Mouse (Mus musculus): ENCODE data around the gene Amd1.
"Not testable (repeated sequence)": the region's sequence is repeated elsewhere in the genome, so short reads cannot be mapped to it uniquely, and the experiment has no call there.

Amd1 gene

DNA sequence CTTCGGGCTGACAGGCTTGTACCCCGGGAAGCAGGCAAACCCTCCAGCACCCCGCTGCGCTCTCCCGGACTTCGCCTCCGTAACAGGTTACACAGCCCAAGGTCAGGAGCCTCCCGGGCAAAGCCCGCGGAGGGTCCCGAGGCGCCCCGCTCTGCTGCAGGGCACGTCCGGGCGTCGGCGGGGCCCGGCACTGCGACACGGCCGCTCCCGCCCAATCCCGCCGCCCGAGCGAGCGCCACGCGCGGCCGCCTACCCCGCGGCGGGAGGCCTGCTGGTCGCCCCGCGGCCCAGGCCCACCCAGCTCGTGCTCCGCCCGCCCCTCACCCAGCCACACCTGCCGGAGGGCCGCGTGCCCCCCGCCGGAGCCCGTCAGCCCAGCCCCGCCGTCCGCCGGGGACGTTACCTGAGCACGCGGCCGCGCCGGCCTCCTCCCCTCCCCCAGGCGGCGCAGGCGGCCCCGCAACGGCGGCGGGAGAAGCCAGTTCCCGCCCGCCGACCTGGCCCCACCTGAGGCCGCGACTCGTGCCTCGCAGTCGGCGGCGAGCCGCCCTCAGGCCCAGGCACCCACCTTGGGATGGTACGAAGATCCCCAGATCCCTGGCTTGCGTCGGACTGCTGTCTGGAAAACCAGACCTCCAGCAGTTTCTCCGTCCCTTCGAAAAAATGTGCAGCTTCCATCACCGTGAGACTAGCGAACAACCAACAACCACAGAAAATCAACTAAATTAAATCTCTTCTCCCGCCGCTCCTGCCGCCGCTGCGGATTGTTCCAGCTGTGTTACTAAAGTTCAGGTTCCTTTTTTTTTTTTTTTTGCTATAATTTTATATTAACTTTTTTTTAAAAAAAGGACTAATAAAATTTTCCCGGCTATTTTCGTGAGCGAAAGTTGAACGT lies 558 bp downstream of the Amd1 start:
- CTCF ChIA-PET: not testable (repeated sequence)

DNA sequence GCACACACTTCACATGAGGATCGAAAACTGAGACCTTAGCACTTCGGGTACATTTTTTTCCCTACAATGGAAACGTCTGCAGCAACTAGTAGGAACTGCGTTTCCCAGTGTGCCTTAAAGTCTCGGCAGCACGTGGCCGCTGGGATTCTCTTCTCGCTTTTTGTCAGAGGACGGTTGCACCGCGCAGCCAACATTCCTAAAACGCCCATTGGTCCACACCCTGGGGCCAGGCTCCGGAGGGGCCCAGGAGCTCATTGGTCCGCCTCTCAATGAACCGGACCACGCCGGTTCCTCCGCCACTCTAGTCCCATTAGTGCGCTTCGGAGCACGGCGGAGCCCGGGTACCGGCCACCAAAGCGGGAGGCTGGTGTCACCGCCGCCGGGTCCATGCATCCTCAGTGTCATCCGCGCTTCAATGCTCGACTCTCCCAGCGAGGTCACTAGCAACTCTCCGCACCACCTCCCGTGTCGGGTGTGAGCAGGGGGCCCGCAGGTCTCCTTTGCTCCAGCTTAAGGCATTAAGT lies 1.3 kb downstream of the Amd1 start:
- CTCF ChIA-PET: interaction anchor here (0.6 to 0.8 kb wide), 2 partner anchors 11 to 42 kb away, joined by 3 to 5 read pairs; no protein-coding TSS in a partner anchor

DNA sequence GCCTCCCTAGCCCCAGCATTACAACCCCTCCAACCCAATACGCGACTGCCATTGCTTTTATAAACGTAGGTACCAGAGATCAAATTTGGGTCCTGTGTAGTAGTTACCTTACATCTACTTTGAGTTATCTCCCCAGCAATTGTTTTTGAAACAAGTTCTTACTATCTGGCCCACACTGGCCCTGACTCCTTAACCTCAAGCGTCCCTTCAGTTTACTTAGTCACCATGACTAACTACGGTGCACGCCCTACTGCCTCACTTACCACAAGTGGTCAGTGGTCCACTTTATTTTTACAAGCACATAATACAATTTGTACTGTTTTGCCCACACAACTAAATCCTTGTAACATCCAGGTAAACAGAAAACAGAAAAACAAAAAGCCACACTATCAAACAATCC lies 9.3 kb downstream of the Amd1 start:
- CTCF ChIA-PET: no interaction called here

DNA sequence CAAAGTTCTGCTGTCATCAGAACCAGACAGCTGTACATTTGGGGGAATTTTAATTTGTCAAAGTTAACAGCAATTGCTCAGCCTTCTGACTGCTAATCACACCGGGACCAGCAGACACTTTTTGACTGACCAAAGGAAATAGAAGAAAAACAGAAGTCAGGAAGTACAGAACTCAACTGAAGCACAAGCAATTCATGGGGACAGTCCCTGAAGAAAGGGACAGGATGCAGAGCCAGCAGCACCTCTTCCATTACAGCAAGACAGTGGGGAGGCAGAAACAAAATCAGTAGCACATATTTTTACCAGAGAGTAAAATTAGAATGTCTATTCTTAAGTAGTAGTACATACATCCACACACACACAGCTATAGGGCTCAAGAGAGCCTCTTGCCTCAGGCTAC lies 15.2 kb downstream of the Amd1 start:
- CTCF ChIA-PET: no interaction called here

DNA sequence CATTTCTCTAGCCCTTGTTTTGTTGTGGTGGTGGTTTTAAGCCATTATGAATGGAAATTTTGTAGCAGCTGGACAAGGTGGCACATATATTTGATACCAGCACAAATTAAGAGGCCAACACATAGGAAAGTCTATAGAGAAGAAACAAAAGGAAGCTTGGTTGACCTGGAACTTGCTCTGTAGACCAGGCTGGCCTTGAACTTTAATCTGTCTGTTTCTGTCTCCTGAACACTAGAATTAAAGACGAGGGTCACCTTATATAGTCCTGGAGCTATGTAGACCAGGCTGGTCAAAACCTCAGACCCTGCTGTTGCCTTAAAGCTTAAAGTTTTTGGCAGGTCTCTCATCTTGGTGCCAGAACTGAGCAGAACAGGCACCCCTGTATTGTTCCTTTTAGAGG lies 16.4 kb downstream of the Amd1 start:
- CTCF ChIA-PET: no interaction called here

DNA sequence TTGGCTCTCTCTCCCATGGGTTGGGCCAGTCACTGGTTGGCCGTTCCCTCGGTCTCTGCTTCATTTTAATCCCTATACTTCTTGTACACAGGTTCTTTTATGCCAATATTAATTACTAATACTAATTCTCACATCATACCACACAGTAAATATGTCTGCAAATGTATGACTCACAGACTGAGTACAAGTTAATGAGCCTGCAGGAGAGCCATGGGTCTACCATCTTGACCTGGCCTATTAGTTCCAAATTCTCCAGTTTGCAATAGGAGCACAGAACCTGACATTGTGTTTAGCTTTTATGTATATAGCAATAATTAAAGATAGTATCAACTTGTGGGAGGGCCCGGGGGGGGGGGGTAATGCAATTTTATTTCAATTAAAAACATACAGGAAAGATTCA lies 17.0 kb downstream of the Amd1 start:
- CTCF ChIA-PET: interaction anchor here (0.6 to 0.7 kb wide), 2 partner anchors 240 to 658 kb away, joined by 4 to 11 read pairs; no protein-coding TSS in a partner anchor

DNA sequence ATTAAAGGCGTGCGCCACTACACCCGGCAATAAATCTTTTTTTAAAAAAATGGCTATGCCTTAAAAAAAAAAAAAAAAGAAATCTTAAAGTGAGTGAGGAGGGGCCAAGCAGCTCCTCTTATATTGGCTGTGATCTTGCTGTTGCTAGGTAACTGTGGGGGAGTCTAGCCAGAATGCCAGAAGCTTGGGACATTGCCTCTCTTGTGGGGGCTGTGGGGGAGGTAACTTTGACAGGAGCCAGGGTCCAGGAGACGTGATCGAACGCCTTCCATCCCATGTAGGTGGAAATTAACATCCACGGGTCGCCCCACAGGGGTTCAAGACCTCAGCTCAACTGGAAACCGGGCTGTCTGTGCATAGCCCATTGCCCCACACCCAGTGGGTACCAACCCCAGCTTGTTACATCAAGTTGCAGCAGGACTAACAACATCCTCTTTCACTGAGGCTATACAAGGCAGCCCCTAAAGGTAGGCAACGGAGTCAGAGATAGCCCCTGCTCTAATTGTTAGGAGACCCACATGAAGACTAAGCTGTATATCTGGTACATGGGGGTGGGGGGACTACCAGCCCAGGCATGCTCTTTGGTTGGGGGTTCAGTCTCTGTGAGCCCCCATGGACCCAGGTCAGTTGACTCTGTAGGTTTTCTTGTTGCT lies 17.7 kb downstream of the Amd1 start:
- CTCF ChIA-PET: interaction anchor here (0.7 kb wide), 1 partner anchor 241 kb away, joined by 11 read pairs; no protein-coding TSS in a partner anchor

DNA sequence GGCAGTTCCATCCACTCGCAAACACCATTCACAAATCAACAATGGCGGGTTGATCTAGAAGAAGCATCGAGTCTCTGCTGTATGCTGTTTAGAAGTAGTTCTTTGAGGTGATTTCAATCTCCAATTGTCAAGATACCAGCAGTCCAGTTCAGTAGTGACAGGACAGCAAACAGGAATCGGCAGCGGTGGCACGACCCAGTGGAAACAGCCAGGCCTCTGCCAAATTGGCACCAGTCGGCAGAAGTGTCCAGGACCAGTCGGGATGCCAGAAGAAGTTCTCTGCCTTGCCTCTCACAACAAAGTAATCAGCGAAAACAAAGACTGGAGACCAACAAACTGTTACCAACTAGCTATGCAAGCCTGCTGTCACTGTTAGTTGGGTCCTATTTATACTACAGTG lies 18.4 kb downstream of the Amd1 start:
- CTCF ChIA-PET: no interaction called here

DNA sequence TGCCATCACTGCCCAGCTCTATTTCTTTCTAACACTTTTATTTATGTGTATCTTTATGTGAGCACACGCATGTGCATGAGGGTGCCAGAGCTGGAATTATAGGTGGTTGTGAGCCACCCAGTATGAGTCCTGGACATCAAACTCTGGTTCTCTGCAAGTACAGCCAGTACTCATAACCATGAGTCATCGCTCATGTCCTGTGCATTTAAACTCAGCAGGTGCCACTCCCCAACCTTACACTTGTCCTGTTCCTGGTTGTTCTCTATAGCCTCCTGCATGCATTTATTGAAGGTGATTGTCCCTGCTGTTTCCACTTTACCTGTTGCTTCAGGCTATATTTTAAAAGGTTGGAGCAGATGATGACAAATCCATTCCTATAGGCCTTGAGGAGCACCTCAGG lies 20.4 kb downstream of the Amd1 start:
- CTCF ChIA-PET: no interaction called here

DNA sequence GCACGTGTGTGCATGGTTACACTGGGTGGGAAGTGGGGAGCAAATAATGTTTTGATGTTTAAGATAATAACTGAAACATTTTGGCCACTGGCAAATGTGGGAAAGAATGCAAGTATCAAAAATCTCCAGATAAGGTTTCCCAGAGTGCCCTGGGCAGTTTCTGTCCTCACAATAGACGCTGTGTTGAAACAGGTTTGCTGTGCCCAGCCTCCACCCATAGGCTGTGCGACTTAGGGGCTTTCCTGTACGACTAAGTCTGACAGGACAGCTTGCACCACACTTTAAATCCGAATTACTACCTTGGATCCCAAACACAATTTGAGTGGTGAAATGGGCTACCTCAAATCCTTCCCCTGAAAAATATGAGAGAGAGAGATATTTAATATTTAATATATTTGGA lies 23.7 kb downstream of the Amd1 start:
- CTCF ChIA-PET: no interaction called here

DNA sequence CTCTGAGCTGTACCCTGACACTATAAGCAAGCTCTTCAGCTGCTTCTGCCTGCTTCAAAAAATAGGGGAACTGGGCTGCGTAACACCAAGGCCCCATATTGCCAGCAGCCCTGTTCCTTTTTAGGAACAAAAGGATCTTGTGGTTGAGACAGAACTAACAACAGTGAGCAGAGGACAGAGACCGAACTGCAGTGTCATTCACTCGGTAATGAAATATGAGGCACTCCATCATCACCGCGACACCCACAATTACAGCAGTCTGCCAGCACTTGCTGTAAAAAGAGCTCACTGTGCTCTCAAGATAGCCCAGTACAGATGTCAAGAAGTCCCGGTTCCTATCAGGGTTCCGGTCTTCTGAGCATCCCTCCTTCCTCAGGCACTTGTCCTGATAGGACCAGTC lies 26.0 kb downstream of the Amd1 start:
- CTCF ChIA-PET: interaction anchor here (1.1 kb wide), 1 partner anchor 71 kb away, joined by 3 read pairs; no protein-coding TSS in a partner anchor

DNA sequence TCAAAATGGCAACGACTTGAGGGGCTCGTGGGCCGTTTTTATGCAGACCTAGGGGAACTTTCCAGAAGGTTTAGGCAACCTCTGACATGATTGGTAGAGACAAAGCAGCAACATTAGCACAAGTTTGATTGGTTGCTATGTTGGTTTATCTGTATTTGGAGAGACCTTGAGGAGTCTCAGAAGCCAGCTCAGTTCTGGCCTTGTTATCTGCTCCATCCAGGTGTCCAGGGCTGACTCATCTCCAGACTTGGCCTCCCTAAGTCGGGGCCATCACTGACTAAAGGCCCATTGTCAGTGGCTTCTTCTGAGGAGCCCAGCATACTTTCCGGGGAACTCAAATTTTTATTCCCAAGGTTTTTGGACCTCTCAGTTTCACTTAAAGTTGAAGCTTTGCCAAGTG lies 28.0 kb downstream of the Amd1 start:
- CTCF ChIA-PET: no interaction called here

DNA sequence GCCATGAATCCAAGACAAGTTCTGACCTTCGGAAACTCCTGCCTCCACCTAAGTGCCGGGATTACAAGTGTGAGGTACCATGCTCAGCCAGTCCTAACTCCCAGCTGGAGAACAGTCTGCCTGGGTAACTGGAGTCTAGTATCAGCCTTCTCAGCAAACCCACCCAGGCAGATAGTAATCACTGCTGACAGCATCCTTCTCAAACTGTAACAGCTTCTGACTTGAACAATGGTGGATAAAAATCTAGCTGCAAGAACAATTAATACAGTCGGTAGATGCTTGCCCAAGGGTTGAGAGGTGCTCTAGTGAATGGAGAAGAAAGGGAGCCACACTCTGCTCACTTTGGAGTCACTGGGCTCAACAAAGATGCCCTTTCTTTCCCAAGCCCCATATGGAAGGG lies 30.8 kb downstream of the Amd1 start:
- CTCF ChIA-PET: interaction anchor here (0.7 kb wide), 1 partner anchor 23 kb away, joined by 3 read pairs; no protein-coding TSS in a partner anchor

DNA sequence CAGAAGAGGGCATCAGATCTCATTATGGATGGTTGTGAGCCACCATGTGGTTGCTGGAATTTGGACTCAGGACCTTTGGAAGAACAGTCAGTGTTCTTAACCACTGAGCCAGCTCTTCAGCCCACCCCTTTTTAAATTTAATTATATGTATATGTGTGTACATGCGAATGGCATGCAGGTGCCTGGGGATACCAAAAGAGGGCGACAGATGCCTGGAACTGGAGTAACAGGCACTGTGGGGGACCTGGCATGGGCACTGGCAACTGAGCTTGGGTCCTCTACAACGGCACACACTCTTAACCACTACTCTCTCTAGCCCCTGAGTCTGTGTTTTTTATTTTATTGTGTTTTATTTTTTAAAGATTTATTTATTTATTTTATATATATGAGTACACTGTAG lies 37.1 kb downstream of the Amd1 start:
- CTCF ChIA-PET: no interaction called here

DNA sequence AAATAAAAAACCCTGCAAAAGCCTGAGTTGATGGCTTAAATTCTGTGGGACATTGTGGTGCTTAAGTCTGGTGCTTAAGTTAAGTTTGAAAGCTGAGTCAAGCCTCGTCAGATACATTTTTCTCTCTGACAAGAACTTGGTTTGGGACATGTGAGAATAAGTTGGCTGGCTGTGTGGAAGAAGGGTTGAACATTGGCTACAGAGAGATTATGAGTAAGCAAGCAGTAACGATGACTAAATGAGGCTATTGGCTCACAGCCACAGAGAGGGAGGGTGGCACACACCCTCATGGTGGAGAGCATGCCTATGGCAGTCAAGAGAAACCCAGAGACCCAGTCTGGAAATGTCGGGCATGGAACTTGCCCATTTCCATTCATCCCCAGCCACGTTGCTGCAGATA lies 38.3 kb downstream of the Amd1 start:
- CTCF ChIA-PET: interaction anchor here (0.6 to 1.3 kb wide), 2 partner anchors 226 to 261 kb away, joined by 4 to 31 read pairs; no protein-coding TSS in a partner anchor

DNA sequence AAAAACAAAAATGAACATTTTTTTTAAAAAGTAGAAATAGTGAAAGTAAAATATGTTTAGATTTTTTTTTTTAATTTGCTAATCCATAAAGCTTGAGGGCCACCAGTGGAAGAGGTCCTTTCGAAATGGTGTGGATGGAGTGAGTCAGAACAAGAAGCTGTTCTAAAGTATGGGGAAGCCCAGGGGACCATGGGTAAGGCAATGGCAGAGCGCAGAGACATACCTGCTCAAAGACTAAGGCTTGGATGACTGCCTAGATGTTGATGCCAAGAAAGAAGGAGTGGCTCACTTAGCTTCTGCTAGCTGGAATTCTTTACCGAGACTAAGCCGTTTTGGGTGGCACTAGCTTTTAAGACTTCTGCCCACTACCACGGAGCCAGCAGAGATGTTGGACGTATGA lies 39.8 kb downstream of the Amd1 start:
- CTCF ChIA-PET: interaction anchor here (0.7 kb wide), 1 partner anchor 252 kb away, joined by 3 read pairs; no protein-coding TSS in a partner anchor

DNA sequence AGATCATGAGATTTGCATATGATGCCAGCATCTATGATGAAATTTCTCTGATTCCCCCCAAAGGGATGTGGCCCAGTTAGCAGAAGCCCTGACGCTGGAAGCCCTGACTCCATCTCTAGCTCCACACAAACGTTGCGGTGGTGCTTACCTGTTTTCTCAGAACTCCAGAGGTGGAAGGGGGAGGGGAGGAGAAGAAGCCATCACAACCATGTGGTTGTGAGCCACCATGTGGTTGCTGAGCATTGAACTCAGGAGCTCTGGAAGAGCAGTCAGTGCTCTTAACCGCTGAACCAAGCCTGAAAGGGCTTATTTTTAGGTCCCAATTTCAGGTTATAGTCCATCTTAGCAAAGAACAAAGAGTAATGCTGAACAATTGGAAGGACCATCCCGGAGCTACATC lies 41.7 kb downstream of the Amd1 start:
- CTCF ChIA-PET: no interaction called here

DNA sequence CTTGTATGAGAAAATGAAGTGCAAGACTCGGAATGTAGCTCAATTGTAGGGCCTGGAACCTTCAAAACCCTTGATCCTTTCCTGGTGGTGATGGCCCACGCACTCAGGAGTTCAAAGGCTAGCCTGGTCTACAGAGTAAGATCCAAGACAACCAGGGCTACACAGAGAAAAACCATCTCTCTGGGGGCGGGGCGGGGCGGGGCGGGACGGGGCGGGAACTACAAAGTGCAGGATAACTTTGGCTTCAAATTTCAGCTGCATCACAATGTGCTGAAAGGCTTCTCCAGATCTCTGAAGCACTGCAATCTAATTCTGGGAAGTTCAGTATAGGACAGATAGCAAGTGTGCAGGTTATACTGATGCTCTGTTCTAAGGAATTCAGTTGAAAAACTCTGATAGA lies 42.4 kb downstream of the Amd1 start:
- CTCF ChIA-PET: interaction anchor here (0.5 to 2.1 kb wide), 6 partner anchors 41 to 628 kb away, joined by 3 to 8 read pairs (median 3); no protein-coding TSS in a partner anchor

DNA sequence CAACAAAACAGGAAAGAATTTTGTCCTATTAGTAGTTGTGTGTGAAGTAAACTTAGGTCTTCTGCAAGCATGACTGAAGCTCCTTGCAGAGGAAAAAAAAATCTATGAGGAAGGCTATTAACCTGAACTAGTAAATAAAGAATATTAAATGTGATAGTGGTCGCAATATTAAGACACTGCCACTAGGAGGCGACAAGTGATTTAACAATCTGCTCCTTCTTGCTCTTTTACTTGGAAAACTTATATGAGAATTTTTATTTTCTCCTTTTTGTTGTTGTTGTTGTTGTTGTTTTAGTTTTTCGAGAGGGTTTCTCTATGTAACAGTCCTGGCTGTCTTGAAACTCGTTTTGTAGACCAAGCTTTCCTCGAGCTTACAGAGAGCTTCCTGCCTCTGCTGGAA lies 43.0 kb downstream of the Amd1 start:
- CTCF ChIA-PET: interaction anchor here (0.5 to 2.1 kb wide), 6 partner anchors 41 to 628 kb away, joined by 3 to 8 read pairs (median 3); no protein-coding TSS in a partner anchor

DNA sequence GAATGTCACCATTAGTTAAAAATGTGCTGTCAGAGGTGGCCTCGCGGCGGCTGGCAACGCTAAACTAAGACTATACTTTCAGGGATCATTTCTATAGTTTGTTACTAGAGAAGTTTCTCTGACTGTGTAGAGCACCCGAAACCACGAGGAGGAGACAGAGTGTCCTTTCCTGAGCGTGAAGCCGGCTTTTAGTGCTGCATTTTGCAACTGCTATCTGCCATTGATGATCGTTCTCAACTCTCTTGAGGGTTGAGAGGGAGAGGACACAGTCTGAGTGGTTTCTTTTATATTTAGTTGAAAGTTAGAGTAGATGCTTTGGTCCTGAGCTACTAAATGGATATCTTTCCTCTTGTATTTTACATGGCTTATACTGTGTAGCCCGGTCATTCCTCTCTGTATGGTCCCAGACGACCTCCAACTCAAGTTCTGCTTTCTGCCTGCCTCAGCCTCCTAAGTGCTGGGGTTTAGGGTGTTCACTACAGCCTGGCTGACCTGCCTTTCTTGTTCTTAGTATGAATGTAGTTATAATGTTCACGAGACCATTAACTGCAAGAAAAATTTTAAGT lies 43.5 kb downstream of the Amd1 start:
- CTCF ChIA-PET: interaction anchor here (0.5 to 2.1 kb wide), 7 partner anchors 12 to 1045 kb away, joined by 3 to 8 read pairs (median 3); partner anchors contain the start of gene Ak9

DNA sequence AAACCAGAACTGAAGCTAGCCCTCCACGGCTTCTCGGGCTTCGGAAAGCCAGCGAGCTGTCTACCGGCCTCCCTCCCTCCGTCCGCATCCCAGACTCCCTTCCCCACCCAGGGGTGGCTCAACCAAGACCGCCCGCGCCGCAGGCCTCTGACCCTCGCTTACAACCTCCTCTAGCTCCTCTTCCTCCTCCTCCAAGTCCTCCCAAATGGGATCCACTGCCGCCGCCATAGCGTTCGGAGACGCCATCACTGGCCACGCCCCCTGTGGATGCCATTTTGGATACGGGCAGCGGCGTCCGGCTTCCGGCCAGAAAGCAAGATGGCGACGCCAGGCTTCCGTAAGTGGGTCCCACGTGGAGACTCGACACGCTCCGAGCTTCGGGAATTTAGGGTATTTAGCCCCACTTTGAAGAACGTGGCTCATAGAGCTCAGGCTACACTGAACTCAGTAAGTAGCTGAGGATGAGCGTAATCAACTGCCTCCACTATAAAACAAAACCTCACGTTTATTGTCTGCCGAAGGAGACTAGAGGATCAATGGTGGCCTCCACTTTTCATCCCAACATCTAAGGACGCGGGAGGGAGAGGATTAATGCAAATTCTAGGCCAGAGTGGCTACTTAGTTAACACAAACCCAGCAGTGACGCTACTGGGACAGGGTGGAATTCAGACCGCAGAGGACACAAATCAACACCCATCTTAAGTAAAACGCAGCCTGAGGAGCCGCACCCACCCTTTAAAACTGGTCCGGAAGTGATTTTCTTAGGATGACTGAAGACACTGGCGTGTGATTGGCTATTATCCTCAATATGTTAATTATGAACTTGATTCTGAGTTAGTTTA lies 44.4 kb downstream of the Amd1 start, which contains the start of gene Gtf3c6:
Gtf3c6 (minus strand) TSS at position 695 of the 842 bp plus-strand sequence.
- CTCF ChIA-PET: interaction anchor here (0.5 to 2.1 kb wide), 5 partner anchors 11 to 1046 kb away, joined by 3 to 8 read pairs (median 5); partner anchors contain the start of gene Ak9

All from spleen, embryonic (tissue).